Mouse (Mus musculus) heart, postnatal 36 days (tissue): ENCODE measurements around the gene Inpp5a. TPM values are rescaled to one million over a fixed set of nuclear protein-coding genes. Genes with fewer than 3 reads are reported as not detected.

Experiments used
- DNase-seq, 2 experiments: peaks; one replicate each; pipeline ENCODE4 v3.0.0; 2021 to 2022
- intact Hi-C: fragments of 180-260 bp; cut with DNase I; formaldehyde crosslinking; loops from one replicate; pipeline ENCODE4 v1.15.1; 2025
- total RNA-seq, 2 experiments: library from RNA; stranded (reverse); gene quantifications; 2 replicates each; pipeline ENCODE4 v1.2.3; 2021

The Inpp5a gene
- total RNA-seq, 2 experiments from 2014 or later: 273 to 286 TPM

DNA sequence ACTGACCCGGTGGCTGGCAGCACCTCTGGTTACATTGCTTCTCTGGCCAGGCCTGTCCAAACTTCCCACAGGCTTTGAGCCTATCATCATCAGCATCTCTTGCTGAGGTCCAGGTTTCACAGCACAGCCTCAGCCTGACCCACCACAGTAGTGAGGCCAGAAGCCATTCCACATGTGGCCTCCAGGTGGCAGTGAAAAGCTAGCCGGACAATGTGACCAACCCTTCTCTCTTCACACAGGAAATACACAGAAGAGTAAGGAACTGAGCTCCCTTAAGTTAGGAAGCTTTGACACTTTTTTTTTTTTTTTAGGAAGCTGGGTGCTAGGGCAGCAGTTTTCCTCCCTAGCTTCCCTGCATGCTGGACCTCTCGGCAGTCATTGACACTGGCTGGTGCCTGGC is 201.4 kb downstream of the Inpp5a start:
- intact Hi-C loops: no loop called here
- DNase-seq: peak in 1 of 2 experiments; percentile 34

DNA sequence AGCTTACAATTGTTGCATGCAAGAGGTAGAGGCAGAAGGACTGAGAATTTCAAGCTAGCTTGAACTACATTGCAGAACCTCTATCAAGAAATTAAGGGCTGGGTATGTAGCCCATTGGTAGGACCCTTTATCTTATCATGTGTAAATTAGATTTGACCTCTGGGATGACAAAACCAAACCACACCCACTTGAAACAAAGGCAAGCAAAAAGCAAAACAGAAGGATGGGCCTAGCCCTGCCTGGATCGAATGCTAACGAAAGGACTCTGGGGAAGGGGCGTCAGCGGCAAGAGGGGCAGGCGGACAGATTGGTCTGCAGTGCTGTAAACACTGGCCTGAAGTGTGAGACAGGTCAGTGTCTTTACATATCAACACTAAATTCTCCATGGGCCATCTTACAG is 202.4 kb downstream of the Inpp5a start:
- DNase-seq: no peak
- intact Hi-C loops: no loop called here

DNA sequence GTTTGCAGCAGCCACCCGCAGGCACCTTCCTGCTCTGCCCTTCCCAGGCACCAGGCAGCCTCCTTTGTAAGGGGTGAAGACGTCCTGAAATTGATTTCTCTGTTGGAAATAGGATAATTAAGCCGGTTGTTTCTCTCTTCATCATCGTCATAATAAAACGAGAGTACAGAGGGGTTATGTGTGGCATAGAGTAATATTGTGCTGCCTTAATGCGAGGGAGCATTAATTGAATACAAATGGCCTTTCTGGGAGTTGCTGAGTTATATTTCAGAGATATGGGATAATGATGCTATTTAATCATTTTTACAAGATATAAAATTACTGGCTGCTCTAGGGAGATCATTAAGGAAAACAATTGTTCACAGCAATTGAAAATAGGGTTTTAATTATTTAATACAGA is 206.4 kb downstream of the Inpp5a start:
- DNase-seq: no peak
- intact Hi-C loops: no loop called here

DNA sequence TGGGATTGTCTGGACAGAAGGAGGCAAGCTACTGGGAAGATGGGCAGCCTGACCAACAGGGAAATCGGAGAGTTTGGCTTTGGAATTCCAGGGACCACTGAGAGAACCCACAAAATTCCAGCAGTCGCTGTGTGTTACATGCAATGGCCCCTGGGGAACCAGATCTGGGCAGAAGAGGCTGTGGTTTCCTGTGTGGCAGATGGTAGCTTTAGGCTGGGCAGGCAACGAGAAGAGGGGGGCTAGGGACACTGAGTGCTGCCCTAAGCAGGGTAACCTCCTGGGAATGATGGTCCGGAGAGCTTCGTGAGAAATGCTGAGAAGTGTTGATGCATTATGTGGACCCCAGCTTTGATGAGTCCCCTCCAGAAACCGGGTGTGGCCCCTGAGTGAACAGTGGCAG is 207.0 kb downstream of the Inpp5a start:
- DNase-seq: no peak
- intact Hi-C loops: no loop called here

DNA sequence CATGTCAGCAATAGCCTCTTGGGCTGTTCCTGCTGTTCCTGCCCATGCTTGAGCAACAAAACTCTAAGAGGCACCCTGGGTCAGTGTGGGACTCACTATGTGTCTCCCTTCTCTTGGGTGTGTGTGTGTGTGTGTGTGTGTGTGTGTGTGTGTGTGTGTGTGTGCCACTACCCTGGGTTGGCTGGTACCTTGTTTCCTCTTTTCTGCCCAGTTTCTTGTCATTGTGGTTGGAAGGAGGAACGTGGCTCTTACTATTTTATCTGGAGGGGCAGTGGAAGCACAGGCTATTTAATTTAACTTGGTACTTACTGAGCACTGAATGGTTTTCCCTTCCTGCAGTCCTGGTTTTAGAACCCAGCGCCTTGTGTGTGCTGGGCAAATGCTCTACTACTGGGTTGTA is 221.4 kb downstream of the Inpp5a start:
- no peak for DNase-seq
- intact Hi-C loops: no loop called here

DNA sequence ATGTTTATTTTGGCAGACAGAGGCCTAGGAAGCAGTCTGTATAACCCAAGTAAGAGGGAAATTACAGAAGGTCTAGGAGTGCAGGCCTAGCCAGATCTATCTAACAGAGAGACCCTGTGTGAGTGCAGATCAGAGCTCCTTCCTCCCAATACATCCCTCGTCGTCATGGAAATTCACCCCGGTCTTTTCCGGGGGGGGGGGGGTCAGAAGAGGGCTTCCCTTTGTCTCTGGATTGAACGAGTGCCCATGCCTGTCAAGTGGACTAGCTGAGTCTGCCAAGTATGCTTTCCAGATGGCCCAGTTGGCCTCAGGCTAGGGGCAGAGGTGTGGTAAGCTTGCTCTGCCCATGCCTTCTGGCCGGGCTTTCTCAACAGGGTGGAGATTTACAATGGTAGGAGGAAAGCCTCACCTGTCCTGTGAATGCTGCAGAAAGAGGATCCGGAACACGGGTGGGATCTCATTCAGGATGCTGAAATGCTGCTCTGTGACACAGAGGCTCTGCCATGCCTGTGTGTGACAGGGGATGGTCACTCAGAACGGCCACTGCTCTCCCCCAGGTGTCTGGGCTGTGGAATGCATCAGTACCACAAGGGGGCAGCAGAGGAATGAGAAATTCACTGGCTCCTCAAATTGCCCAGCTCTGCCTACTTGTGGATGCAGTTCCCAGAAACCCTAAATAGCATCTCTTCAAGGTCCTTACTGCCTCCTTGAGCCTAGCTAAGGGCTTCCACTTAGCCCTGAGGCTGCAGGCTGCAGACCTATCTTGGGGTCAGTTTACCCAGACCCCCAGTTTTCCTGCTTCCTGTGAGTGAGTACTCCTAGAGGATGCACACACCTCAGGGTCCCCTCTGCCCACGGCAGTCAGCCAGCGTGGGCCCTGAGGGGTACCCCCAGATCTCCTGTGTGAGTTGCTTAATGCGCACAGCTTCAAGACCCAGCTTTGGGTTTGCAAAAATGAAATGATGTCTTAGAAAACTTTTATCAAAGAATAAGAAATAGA is 227.2 kb downstream of the Inpp5a start:
- peak; percentile 42 to 60 for DNase-seq
- intact Hi-C loops: loop anchor here (2.0 kb wide), 1 partner anchor 69 kb away; no protein-coding TSS in a partner anchor

DNA sequence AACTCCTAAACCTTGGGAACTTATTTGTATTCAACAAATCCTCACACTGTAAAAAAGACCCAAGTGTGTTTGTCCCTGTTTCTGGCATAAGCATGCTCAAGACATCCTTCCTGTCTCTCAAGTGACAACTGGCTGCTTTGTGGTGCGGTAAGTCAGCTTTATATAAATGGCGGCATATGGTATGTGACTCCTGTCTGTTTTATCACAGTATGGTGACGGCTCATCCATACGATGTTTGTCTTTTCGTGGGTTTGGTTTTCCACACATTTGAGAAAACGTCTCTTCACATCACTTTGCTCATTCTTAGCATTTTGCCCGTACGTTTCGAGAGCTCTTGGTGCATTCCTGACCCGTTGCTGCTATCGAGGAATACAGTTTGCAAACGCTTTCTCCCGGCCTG is 233.7 kb downstream of the Inpp5a start:
- intact Hi-C loops: no loop called here
- DNase-seq: no peak

DNA sequence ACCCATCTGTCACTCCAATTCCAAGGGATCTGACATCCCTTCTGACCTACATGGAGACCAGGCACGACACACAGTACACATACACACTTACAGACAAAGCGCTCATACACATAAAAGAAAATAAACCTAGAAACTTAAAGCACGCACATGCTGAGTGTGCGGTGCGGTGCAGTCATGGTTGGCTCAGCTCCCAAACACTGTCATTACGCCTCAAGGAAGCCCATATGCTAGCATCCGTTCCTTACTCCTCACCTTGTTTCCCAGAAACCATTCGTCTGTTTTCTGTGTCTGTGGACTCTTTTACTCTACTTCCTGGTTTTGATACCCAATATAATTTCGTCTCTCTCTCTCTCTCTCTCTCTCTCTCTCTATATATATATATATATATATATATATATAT is 236.2 kb downstream of the Inpp5a start:
- DNase-seq: no peak
- intact Hi-C loops: no loop called here

Other genes starting within 250 kb of the Inpp5a start
- gene Lrrc27, start 176.1 kb upstream of the Inpp5a start, total RNA-seq: 10 to 100 TPM; 17.0 to 22.3 TPM
- gene Stk32c, start 175.8 kb upstream of the Inpp5a start, total RNA-seq: under 1 TPM; 0.60 to 0.86 TPM
- gene Pwwp2b, start 140.6 kb upstream of the Inpp5a start, total RNA-seq: 1 to 10 TPM; 9.5 to 9.7 TPM
- gene Nkx6-2, start 193.7 kb downstream of the Inpp5a start, total RNA-seq: not detected